Mouse (Mus musculus) stomach, postnatal 0 days (tissue): ENCODE measurements at regions not wholly inside any gene's neighbourhood (a gene's known extent, or its start where the extent isn't known, plus 50 kb on each side); places are given as distances from the start of the nearest gene placed in this dataset.
A peak's percentile ranks its signal among the peaks of the same experiment; 100 is the strongest.

Experiments
- ATAC-seq: fragments of 200-750 bp; cut with Nextera tagmentation; 2 replicates; pipeline ENCODE4 v1.8.0; 2017; ENCODE audit not compliant: low FRiP score, low TSS enrichment
- DNase-seq: peaks from one replicate; pipeline ENCODE4 v3.0.0-alpha.2; 2016; ENCODE audit warnings: low spot score
- H3K27ac ChIP-seq: fragments of 300-500 bp; sonication (generic); replicated peaks from 2 replicates; pipeline ENCODE4 v1.5.1; 2014; ENCODE audit warnings: mild to moderate bottlenecking, control low read depth
- H3K27me3 ChIP-seq: fragments of 300-500 bp; sonication (generic); 2 replicates; pipeline ENCODE4 v1.6.1; 2014; ENCODE audit warnings: low read length; ENCODE audit not compliant: control insufficient read depth, insufficient read depth
- H3K36me3 ChIP-seq: fragments of 300-500 bp; sonication (generic); 2 replicates; pipeline ENCODE4 v1.6.1; 2014; ENCODE audit warnings: low read length, mixed read lengths; ENCODE audit not compliant: control insufficient read depth, insufficient read depth
- H3K4me1 ChIP-seq: fragments of 300-500 bp; sonication (generic); replicated peaks from 2 replicates; pipeline ENCODE4 v1.6.1; 2014; ENCODE audit warnings: antibody characterized with exemption; ENCODE audit not compliant: control insufficient read depth, insufficient read depth
- H3K4me2 ChIP-seq: fragments of 300-500 bp; sonication (generic); replicated peaks from 2 replicates; pipeline ENCODE4 v1.6.1; 2014; ENCODE audit warnings: low read depth, mild to moderate bottlenecking, control low read depth, moderate library complexity
- H3K4me3 ChIP-seq: fragments of 300-500 bp; sonication (generic); 2 replicates; pipeline ENCODE4 v1.5.1; 2014; ENCODE audit warnings: low read depth, low read length, control low read depth
- H3K9ac ChIP-seq: fragments of 300-500 bp; sonication (generic); 2 replicates; pipeline ENCODE4 v1.6.1; 2014; ENCODE audit warnings: mild to moderate bottlenecking, low read length, control low read depth, mixed read lengths
- H3K9me3 ChIP-seq: fragments of 300-500 bp; sonication (generic); 2 replicates; pipeline ENCODE4 v1.6.1; 2016; ENCODE audit warnings: low read length; ENCODE audit not compliant: control insufficient read depth
- CTCF ChIP-seq: IDR thresholded peaks from 2 replicates; pipeline ENCODE4 v1.5.1; 2016; ENCODE audit warnings: antibody characterized with exemption, low read depth, mild to moderate bottlenecking, moderate library complexity
- EP300 ChIP-seq: optimal IDR thresholded peaks from 2 replicates; pipeline ENCODE3; 2016; ENCODE audit warnings: antibody characterized with exemption
- WGBS: fragments of 180-500 bp; shearing (Covaris S2); extraction: QIAGEN DNeasy Blood & Tissue Kit; methylation state at CpG from one replicate; pipeline ENCODE4 v1.1.7; 2014; 5-methylcytosine and 5-hydroxymethylcytosine counted together

DNA sequence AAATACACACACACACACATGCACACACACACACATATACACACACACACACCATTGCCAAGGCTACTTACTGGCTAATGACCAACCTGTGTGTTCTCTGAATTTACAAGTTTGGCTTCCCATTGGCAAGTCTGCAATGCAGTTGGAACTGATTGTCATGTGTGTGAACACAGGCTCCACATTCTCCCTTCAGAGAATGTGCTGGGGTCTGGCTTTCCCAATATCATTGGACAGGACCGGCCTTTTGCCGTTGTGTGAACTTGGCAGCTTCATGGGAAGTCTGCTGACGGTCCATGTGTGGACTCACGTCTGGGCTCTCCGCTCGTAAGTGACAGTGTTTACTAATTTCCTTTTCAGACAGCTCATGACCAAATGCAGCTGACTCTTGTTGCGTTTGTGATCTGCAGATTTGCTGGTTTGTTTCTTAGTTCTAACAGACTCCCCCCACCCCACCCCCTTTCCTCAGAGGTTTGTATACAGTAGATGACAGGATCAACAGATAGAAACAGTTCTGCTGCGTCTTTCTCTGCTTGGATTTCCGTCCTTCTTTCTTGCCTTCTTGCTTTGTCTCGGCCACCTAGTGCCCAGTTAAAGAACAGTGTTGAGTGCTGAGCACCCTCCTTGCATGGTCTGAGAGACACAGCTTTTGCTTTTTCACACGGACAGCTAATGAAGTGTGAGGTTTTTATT lies 183.1 kb upstream of the Sulf2 start:
- Histone ChIP-seq H3K9ac (no peak overlapping the region), H3K36me3 (no peaks in the 10 kb centered on the region), H3K4me2 (no peak overlapping the region), H3K27me3 (no peaks in the 10 kb centered on the region), H3K27ac (peak overlapping the region; percentile 30; the same call in 1 of the 2 replicates), H3K4me1 (peaks cover 2% of the 10 kb centered on the region; the same call in 1 of the 2 replicates), H3K4me3 (no peak overlapping the region), H3K9me3 (no peaks in the 10 kb centered on the region)
- DNase-seq (no peak), ATAC-seq (peak; percentile 38; the same call in 1 of the 2 replicates)
- 28% methylated on average over 11 of the region's 11 CpGs for WGBS
- peak; percentile 67 for TF ChIP-seq CTCF
- TF ChIP-seq EP300 = peak; percentile 67

DNA sequence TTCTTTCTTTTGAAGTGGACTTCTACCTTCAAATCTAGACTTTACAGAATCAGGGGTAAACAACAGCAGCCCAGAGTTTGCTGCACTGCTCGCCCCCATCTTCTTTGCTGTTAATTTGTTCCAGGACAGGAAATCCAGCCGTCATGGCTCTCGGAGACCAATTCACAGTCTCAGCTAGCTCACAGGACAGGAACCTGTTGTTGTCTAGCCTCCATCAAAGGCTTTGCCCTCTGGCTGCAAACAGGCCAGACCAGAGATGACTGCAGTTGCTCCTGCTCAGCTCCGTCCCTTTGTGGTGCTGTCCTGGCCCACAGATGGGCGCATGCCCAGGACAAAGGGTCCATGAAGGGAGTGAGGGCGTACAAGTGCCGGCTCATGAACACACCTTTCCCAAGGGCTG lies 182.2 kb upstream of the Sulf2 start:
- DNase-seq (no peak), ATAC-seq (no peak)
- Histone ChIP-seq H3K36me3 (no peaks in the 10 kb centered on the region), H3K4me3 (no peak overlapping the region), H3K4me1 (no peaks in the 10 kb centered on the region; the same call in 1 of the 2 replicates), H3K9me3 (no peaks in the 10 kb centered on the region), H3K27ac (no peak overlapping the region; the same call in 1 of the 2 replicates), H3K27me3 (no peaks in the 10 kb centered on the region), H3K4me2 (no peak overlapping the region), H3K9ac (no peak overlapping the region)
- TF ChIP-seq CTCF (no peak), EP300 (no peak)
- 69% methylated on average over 7 of the region's 7 CpGs for WGBS

DNA sequence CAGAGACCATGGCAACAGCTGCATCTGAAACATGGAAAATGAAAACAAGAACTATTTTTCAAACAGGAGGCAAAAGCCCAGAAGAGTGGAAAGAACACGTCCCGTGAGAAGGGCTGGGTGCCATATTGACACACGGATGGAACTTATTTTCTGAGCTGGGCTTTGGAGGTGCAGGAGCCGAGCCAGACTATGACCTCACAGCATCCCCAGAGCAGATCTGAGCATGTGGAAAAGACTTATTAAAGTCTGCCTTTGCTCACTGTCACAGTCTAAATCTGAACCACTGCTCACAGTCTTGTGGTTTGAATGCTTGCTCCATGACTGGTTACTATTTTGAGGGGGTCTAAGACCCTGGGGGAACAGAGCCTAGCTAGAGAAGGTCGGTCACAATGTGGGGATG lies 180.2 kb upstream of the Sulf2 start:
- WGBS = 53% methylated on average over 5 of the region's 5 CpGs
- no peaks in the 10 kb centered on the region; the same call in 1 of the 2 replicates for H3K4me1 ChIP-seq

DNA sequence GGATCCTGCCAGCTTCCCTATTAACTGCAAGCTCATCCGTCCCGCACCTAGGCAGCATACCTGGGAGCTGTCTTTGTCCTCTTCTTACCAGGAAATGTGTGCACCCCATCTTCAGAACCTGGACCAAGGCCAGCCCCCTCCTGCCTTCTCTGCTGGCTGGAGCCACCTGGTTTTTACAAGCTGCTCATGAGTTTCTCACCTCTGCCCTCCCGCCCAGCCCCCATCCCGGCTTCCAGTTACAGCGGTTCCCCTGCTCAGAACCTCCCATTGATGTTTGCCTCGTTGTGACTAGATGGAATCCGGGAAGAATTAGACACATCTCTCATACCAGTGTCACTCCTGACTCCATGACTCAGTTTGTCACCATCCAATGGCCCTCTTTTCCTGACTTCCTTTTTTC lies 179.1 kb upstream of the Sulf2 start:
- Histone ChIP-seq H3K4me2 (no peak overlapping the region), H3K27me3 (no peaks in the 10 kb centered on the region), H3K27ac (no peak overlapping the region), H3K36me3 (no peaks in the 10 kb centered on the region), H3K9ac (no peak overlapping the region), H3K9me3 (no peaks in the 10 kb centered on the region), H3K4me1 (no peaks in the 10 kb centered on the region; the same call in 1 of the 2 replicates), H3K4me3 (no peak overlapping the region)
- WGBS = 47% methylated on average over 7 of the region's 7 CpGs
- no peak for ATAC-seq
- no peak for DNase-seq
- no peak for TF ChIP-seq EP300
- no peak for TF ChIP-seq CTCF

More for the DNA sequence above, 180.2 kb upstream of the Sulf2 start:
- TF ChIP-seq EP300 (no peak), CTCF (no peak)
- DNase-seq (peak; percentile 27), ATAC-seq (peak; percentile 64; the same call in 1 of the 2 replicates)
- no peaks in the 10 kb centered on the region for H3K36me3 ChIP-seq
- no peak overlapping the region for H3K4me3 ChIP-seq
- no peaks in the 10 kb centered on the region for H3K9me3 ChIP-seq
- no peak overlapping the region for H3K4me2 ChIP-seq
- no peak overlapping the region for H3K27ac ChIP-seq
- H3K9ac ChIP-seq = no peak overlapping the region
- no peaks in the 10 kb centered on the region for H3K27me3 ChIP-seq

DNA sequence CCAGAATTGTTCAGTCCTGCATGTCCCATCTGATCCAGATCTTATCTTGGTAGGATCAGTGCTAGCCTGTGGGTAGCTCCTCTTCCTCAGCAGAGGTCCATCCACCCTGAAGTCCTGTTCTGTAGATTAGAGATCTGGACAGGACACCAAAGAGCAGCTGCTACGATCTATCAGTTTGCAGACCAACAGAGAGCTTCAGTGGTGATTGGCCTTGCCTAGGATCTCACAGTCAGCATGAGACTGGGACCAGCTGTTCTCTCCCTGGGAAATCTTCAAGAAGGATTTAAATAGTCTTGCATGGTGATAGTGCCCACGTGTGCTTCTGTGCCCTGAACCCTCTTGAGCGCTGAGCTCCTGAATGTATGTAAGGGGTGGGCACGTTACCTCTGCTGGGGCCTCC lies 178.4 kb upstream of the Sulf2 start:
- ATAC-seq (no peak), DNase-seq (no peak)
- H3K36me3 ChIP-seq = no peaks in the 10 kb centered on the region
- no peak for TF ChIP-seq EP300
- TF ChIP-seq CTCF = no peak
- no peaks in the 10 kb centered on the region for H3K9me3 ChIP-seq
- H3K4me2 ChIP-seq = no peak overlapping the region
- H3K4me1 ChIP-seq = no peaks in the 10 kb centered on the region; the same call in 1 of the 2 replicates
- H3K4me3 ChIP-seq = no peak overlapping the region
- no peaks in the 10 kb centered on the region for H3K27me3 ChIP-seq
- 63% methylated on average over 4 of the region's 4 CpGs for WGBS
- H3K27ac ChIP-seq = peak overlapping the region; percentile 65
- no peak overlapping the region for H3K9ac ChIP-seq

DNA sequence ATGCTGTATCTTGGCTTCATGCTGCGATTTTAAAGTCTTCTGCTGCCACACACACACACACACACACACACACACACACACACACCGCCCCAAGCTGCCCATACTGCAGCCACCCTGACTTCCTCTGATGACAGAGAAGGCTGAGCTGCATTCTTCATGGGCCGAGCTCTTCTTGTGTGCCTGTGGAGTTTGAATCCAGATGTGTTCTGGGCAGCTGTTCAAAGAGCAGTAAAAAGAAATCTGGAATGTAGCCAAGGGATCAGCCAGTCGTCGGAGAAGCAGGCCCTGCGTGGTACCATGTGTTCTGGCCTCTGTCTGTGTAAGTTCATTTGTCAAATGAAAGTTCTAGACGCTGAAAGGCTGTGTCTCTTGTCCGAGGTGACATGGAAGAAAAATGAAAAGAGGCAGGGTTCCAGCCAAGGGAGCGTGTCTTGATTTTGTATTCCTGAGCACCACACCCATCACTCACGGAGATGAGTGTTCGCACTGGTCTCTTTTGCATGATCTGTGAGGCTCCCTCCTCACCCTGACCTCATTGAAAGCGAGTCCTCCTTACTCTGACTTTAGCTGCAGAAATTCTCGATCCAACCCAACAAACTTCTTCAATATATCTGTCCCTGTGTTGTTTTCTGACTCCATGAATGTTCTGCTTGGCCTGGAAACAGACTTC lies 177.4 kb upstream of the Sulf2 start:
- no peaks in the 10 kb centered on the region; the same call in 1 of the 2 replicates for H3K4me1 ChIP-seq
- 26% methylated on average over 13 of the region's 13 CpGs for WGBS
- TF ChIP-seq EP300 (no peak), CTCF (no peak)
- no peak overlapping the region for H3K4me3 ChIP-seq
- ATAC-seq (peak; percentile 33; the same call in 1 of the 2 replicates), DNase-seq (peak; percentile 22)
- H3K36me3 ChIP-seq = no peaks in the 10 kb centered on the region
- peak overlapping the region; percentile 65 for H3K27ac ChIP-seq
- no peaks in the 10 kb centered on the region for H3K27me3 ChIP-seq
- no peaks in the 10 kb centered on the region for H3K9me3 ChIP-seq
- no peak overlapping the region for H3K4me2 ChIP-seq
- no peak overlapping the region for H3K9ac ChIP-seq
